Mouse (Mus musculus): ENCODE results near the gene Sgk2.

GRCm38 (mm10) chr2:162986764-162987163 is 366 bp upstream of the Sgk2 start:
- TF ChIP-seq POLR2A (IDR thresholded peaks at IDR 0.05; ENCODE audit: borderline replicate concordance, extremely low read depth, low read depth, low read length): no peak
- no peak for TF ChIP-seq CTCF (IDR thresholded peaks at IDR 0.05; ENCODE audit: insufficient read depth, low read length)
